Mouse (Mus musculus) mouse embryonic stem cell (cell line): ENCODE measurements around the gene BC080695.
"Not testable (repeated sequence)": the region's sequence is repeated elsewhere in the genome, so short reads cannot be mapped to it uniquely, and the experiment has no call there.

Experiments used
- in situ Hi-C, 2 experiments: fragments of 300-500 bp; cut with MboI; formaldehyde crosslinking; loops; 1 replicate in 1 of 2; 3 replicates in 1 of 2; pipeline ENCODE4 v1.14.3; 2019 to 2020; ENCODE audit warnings: low sequenced_read_pairs in 2 of 2, low pct_unique_long_range_greater_than_20kb in 1 of 2, mixed read lengths in 1 of 2; ENCODE audit not compliant: unreplicated experiment in 1 of 2

BC080695 gene

GRCm38 (mm10) chr4:143551400-143551799 lies at the start of gene BC080695, which contains the start of gene Gm13057:
BC080695 (plus strand) TSS chr4:143551700.
Gm13057 (plus strand) TSS chr4:143551709.
- in situ Hi-C loops, result not testable (repeated sequence)

GRCm38 (mm10) chr4:143511043-143511442 lies 40.5 kb upstream of the BC080695 start, which contains the start of gene Gm13043:
Gm13043 (plus strand) TSS chr4:143511343.
- in situ Hi-C loops, result no loop called here

- in situ Hi-C loops, result not testable (repeated sequence)
Measured at GRCm38 (mm10) chr4:143535654-143536053, 15.8 kb upstream of the BC080695 start, which contains the start of gene Gm13040. Gm13040 (plus strand) TSS chr4:143535954.

- in situ Hi-C loops, result not testable (repeated sequence)
Measured at GRCm38 (mm10) chr4:143611927-143612326, 60.4 kb downstream of the BC080695 start.

GRCm38 (mm10) chr4:143614703-143615102 lies 63.2 kb downstream of the BC080695 start, which contains the start of gene Gm13083:
Gm13083 (plus strand) TSS chr4:143615003.
- in situ Hi-C loops, result loop anchor here in 1 of 2 experiments (5.0 kb wide), 1 partner anchor 283 kb away; no protein-coding TSS in a partner anchor

- in situ Hi-C loops, result loop anchor here in 1 of 2 experiments (5.0 kb wide), 1 partner anchor 279 kb away; no protein-coding TSS in a partner anchor
Measured at GRCm38 (mm10) chr4:143618101-143618500, 66.6 kb downstream of the BC080695 start.
